Mouse (Mus musculus) erythroblast, embryonic 14.5 days (primary cell): ENCODE measurements at regions not wholly inside any gene's neighbourhood (a gene's known extent, or its start where the extent isn't known, plus 50 kb on each side); places are given as distances from the start of the nearest gene placed in this dataset.

Experiments used
- GATA1 ChIP-seq: IDR thresholded peaks from 2 replicates; pipeline ENCODE4 v1.6.1; 2012; ENCODE audit warnings: low read length, inconsistent platforms, mixed read lengths
- TAL1 ChIP-seq: IDR thresholded peaks from 3 replicates; pipeline ENCODE4 v1.6.1; 2012; ENCODE audit warnings: low read length, inconsistent platforms, mixed read lengths

DNA sequence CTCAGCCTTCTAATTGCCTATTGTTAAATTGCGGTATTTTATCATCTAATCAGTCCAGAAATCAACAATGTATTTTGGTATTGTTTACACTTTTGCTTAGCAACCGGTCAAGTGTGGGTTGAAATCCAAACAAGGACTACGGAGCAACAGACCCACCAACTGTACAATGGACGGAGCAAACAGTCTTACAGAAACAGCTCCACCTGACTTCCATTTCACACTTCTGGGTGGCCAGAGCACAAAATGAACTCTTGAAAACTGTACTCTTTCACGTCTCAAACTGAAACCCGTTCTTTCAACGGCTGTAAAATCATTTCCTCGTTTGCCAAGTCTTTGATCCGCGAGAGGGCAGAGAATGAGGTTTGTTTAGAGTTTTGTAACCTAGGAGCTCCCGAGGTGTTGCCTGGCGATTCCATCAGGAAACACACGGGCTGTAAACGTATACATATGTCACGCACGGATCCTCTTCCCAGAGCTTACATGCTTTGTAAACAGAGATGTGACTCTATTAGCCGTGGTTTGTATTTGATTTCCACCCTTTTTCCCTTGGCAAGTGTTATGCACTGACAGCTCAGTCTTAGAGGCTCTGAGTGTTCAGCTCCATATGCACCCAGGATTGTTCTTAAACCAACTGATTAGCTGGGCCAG is 258.3 kb downstream of the Etnk1 start:
- TF ChIP-seq GATA1 (no peak), TAL1 (no peak)
